Mouse (Mus musculus): ENCODE data around the gene Syn3. TPM values are rescaled to one million over a fixed set of nuclear protein-coding genes. Genes with fewer than 3 reads are reported as not detected.

Syn3 gene
- polyA plus RNA-seq, 1 experiment = 7.5 TPM

GRCm38 (mm10) chr10:86345645-86346044 lies 153.1 kb downstream of the Syn3 start:
- Histone ChIP-seq H3K4me1 (ENCODE audit: control insufficient read depth, insufficient read depth, low read length) (peaks cover 3% of the 10 kb centered on the region; the same call in 1 of the 2 replicates), H3K4me3 (ENCODE audit: insufficient read depth, low read length) (no peak overlapping the region), H3K27ac (ENCODE audit: insufficient read depth, low read length) (no peak overlapping the region)
- no peak for TF ChIP-seq POLR2A (IDR thresholded peaks at IDR 0.05; ENCODE audit: extremely low read depth, insufficient read depth, low read length)
- TF ChIP-seq CTCF (IDR thresholded peaks at IDR 0.05; ENCODE audit: extremely low read depth, insufficient read depth, low read length) = no peak

- no peak overlapping the region for H3K4me3 ChIP-seq (ENCODE audit: insufficient read depth, low read length)
- TF ChIP-seq CTCF (IDR thresholded peaks at IDR 0.05; ENCODE audit: extremely low read depth, insufficient read depth, low read length) = no peak
- no peak for TF ChIP-seq POLR2A (IDR thresholded peaks at IDR 0.05; ENCODE audit: extremely low read depth, insufficient read depth, low read length)
- H3K4me1 ChIP-seq (ENCODE audit: control insufficient read depth, insufficient read depth, low read length) = peaks cover 10% of the 10 kb centered on the region; the same call in 1 of the 2 replicates
- no peak overlapping the region for H3K27ac ChIP-seq (ENCODE audit: insufficient read depth, low read length)
These were observed 154.0 kb downstream of the Syn3 start for GRCm38 (mm10) chr10:86344654-86345053.

GRCm38 (mm10) chr10:86343931-86344330 lies 154.8 kb downstream of the Syn3 start:
- Histone ChIP-seq H3K27ac (ENCODE audit: insufficient read depth, low read length) (no peak overlapping the region), H3K4me1 (ENCODE audit: control insufficient read depth, insufficient read depth, low read length) (peaks cover 10% of the 10 kb centered on the region; the same call in 1 of the 2 replicates), H3K4me3 (ENCODE audit: insufficient read depth, low read length) (no peak overlapping the region)
- TF ChIP-seq CTCF (IDR thresholded peaks at IDR 0.05; ENCODE audit: extremely low read depth, insufficient read depth, low read length) (no peak), POLR2A (IDR thresholded peaks at IDR 0.05; ENCODE audit: extremely low read depth, insufficient read depth, low read length) (no peak)

GRCm38 (mm10) chr10:86343362-86343761 lies 155.3 kb downstream of the Syn3 start:
- Histone ChIP-seq H3K4me1 (ENCODE audit: control insufficient read depth, insufficient read depth, low read length) (peaks cover 10% of the 10 kb centered on the region; the same call in 1 of the 2 replicates), H3K4me3 (ENCODE audit: insufficient read depth, low read length) (no peak overlapping the region), H3K27ac (ENCODE audit: insufficient read depth, low read length) (no peak overlapping the region)
- TF ChIP-seq POLR2A (IDR thresholded peaks at IDR 0.05; ENCODE audit: extremely low read depth, insufficient read depth, low read length) (no peak), CTCF (IDR thresholded peaks at IDR 0.05; ENCODE audit: extremely low read depth, insufficient read depth, low read length) (no peak)

GRCm38 (mm10) chr10:86342713-86343112 lies 156.0 kb downstream of the Syn3 start:
- H3K4me3 ChIP-seq (ENCODE audit: insufficient read depth, low read length) = no peak overlapping the region
- H3K27ac ChIP-seq (ENCODE audit: insufficient read depth, low read length) = no peak overlapping the region
- TF ChIP-seq POLR2A (IDR thresholded peaks at IDR 0.05; ENCODE audit: extremely low read depth, insufficient read depth, low read length) = no peak
- no peak for TF ChIP-seq CTCF (IDR thresholded peaks at IDR 0.05; ENCODE audit: extremely low read depth, insufficient read depth, low read length)
- peaks cover 10% of the 10 kb centered on the region; the same call in 1 of the 2 replicates for H3K4me1 ChIP-seq (ENCODE audit: control insufficient read depth, insufficient read depth, low read length)

- H3K27ac ChIP-seq (ENCODE audit: insufficient read depth, low read length) = no peak overlapping the region
These were observed 156.5 kb downstream of the Syn3 start for GRCm38 (mm10) chr10:86342151-86342550.

GRCm38 (mm10) chr10:86341589-86341988 lies 157.1 kb downstream of the Syn3 start:
- peak overlapping the region; percentile 45; the same call in 1 of the 2 replicates for H3K27ac ChIP-seq (ENCODE audit: insufficient read depth, low read length)
- TF ChIP-seq POLR2A (IDR thresholded peaks at IDR 0.05; ENCODE audit: extremely low read depth, insufficient read depth, low read length) (no peak), CTCF (IDR thresholded peaks at IDR 0.05; ENCODE audit: extremely low read depth, insufficient read depth, low read length) (no peak)
- peaks cover 10% of the 10 kb centered on the region; the same call in 1 of the 2 replicates for H3K4me1 ChIP-seq (ENCODE audit: control insufficient read depth, insufficient read depth, low read length)

More at GRCm38 (mm10) chr10:86342151-86342550, 156.5 kb downstream of the Syn3 start:
- no peak overlapping the region for H3K4me3 ChIP-seq (ENCODE audit: insufficient read depth, low read length)
- peaks cover 10% of the 10 kb centered on the region; the same call in 1 of the 2 replicates for H3K4me1 ChIP-seq (ENCODE audit: control insufficient read depth, insufficient read depth, low read length)
- TF ChIP-seq CTCF (IDR thresholded peaks at IDR 0.05; ENCODE audit: extremely low read depth, insufficient read depth, low read length) (no peak), POLR2A (IDR thresholded peaks at IDR 0.05; ENCODE audit: extremely low read depth, insufficient read depth, low read length) (no peak)

GRCm38 (mm10) chr10:86340991-86341527 lies 157.6 kb downstream of the Syn3 start:
- Histone ChIP-seq H3K4me3 (ENCODE audit: insufficient read depth, low read length) (no peak overlapping the region), H3K4me1 (ENCODE audit: control insufficient read depth, insufficient read depth, low read length) (peaks cover 10% of the 10 kb centered on the region; the same call in 1 of the 2 replicates), H3K27ac (ENCODE audit: insufficient read depth, low read length) (peak overlapping the region; percentile 45)
- TF ChIP-seq CTCF (IDR thresholded peaks at IDR 0.05; ENCODE audit: extremely low read depth, insufficient read depth, low read length) (no peak), POLR2A (IDR thresholded peaks at IDR 0.05; ENCODE audit: extremely low read depth, insufficient read depth, low read length) (no peak)

More at GRCm38 (mm10) chr10:86341589-86341988, 157.1 kb downstream of the Syn3 start:
- no peak overlapping the region for H3K4me3 ChIP-seq (ENCODE audit: insufficient read depth, low read length)

GRCm38 (mm10) chr10:86340421-86340820 lies 158.3 kb downstream of the Syn3 start:
- Histone ChIP-seq H3K4me3 (ENCODE audit: insufficient read depth, low read length) (no peak overlapping the region), H3K4me1 (ENCODE audit: control insufficient read depth, insufficient read depth, low read length) (peaks cover 10% of the 10 kb centered on the region; the same call in 1 of the 2 replicates), H3K27ac (ENCODE audit: insufficient read depth, low read length) (peak overlapping the region; percentile 97)
- no peak for TF ChIP-seq POLR2A (IDR thresholded peaks at IDR 0.05; ENCODE audit: extremely low read depth, insufficient read depth, low read length)
- no peak for TF ChIP-seq CTCF (IDR thresholded peaks at IDR 0.05; ENCODE audit: extremely low read depth, insufficient read depth, low read length)

Measured in cortical plate, adult 2 months (tissue).